Mouse (Mus musculus) gastrocnemius, adult 8-10 months (tissue): ENCODE data around the gene Megf8. TPM values are rescaled to one million over a fixed set of nuclear protein-coding genes. Genes with fewer than 3 reads are reported as not detected.
"Not testable (repeated sequence)": the region's sequence is repeated elsewhere in the genome, so short reads cannot be mapped to it uniquely, and the experiment has no call there.

ENCODE experiments used
- DNase-seq, 2 experiments: peaks; one replicate each; pipeline ENCODE4 v3.0.0; 2022; ENCODE audit warnings: low spot score in 2 of 2
- total RNA-seq, 4 experiments: library from RNA; stranded (reverse); gene quantifications; 2 replicates each; pipeline ENCODE4 v1.2.4; 2022

Megf8 gene
- total RNA-seq, 4 experiments from 2014 or later = 22.6 to 26.8 (median 25.0) TPM

DNA sequence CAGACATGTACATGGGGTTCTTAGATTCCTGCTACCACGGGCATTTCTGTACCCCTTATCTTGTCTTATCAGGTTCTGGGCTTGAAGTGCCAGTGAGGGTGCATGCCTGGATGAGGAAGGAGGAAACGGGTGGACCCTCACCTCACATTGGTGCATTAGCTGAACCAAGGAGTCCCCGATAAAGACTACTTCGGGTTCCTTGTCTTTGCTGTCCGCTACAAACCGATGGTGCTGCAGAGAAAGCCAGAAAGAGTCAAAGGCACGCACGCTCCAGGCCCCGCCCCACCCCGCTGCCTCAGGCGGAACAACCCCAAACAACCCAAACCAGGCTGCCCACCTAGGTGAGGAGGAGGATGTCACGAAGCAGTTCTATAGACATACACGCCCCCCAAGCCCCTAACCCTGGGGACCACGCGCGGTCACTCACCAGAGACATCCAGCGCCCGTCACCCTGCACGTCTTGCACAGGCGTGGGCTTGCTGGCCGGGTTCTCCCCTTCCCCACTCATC lies 20.0 kb upstream of the Megf8 start:
- DNase-seq = no peak

DNA sequence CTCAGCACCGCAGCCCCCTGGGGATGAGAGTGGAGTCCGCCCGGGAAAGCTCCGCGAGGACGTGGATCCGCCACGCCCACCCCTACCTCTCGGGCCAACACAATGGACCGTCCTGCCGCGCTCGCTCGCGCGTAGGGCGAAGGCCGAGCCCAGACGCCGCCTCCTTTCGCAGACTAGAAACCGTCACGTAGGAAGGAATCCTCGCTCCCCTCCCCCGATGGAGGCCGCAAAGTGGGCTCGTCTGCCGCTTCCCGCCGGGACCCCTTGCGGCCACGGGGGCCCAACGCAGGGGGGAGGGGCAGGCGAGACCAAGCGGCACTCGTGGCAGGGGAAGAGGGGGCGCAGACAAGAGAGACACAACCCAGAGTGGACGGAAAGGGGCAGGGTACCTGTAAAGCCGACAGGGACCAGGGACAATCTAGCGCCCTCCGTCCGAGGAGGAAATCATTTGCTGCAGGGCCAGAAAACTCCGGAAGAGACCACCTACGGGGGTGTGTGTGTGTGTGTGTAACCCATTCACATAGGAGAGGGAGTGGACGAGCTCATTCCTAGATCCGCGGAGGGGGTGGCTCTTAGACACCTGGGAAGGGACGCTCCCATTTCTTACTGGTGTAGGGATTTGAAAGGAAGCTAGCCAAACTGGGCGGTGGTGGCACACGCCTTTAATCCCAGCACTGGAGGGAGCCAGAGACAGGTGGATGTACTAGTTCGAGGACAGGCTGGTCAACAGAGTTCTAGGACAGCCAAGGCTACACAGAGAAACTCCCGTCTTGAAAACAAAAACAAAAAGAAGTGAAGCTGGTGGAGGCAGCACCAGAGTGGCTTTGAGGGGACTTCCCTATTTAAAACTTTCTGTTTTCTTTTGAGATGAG lies 19.3 kb upstream of the Megf8 start, which contains the start of gene Pafah1b3:
Pafah1b3 (minus strand) TSS at position 533 of the 872 bp plus-strand sequence.
- no peak for DNase-seq

DNA sequence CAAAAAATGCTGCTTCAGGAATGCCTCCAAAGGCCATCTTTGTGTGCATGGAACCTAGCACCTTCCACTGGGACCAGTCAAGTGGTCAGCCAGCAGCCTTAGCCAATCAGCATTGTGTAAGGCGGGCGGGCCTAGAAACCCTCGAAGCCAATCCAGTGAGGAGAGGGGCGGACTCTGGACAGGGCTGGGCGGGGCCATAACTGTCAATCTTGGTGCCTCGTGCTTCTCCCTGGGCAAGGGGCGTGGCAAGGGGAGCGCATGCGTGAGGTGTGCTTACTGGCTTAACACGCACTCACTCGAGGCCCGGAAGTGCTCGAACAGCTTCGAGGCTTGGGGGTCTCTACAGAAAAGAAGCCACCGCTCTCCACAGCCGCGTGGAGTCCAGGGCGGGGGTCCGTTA lies 15.9 kb upstream of the Megf8 start, which contains the start of gene Prr19:
Prr19 (plus strand) TSS at position 349 of the 400 bp plus-strand sequence.
- no peak for DNase-seq

DNA sequence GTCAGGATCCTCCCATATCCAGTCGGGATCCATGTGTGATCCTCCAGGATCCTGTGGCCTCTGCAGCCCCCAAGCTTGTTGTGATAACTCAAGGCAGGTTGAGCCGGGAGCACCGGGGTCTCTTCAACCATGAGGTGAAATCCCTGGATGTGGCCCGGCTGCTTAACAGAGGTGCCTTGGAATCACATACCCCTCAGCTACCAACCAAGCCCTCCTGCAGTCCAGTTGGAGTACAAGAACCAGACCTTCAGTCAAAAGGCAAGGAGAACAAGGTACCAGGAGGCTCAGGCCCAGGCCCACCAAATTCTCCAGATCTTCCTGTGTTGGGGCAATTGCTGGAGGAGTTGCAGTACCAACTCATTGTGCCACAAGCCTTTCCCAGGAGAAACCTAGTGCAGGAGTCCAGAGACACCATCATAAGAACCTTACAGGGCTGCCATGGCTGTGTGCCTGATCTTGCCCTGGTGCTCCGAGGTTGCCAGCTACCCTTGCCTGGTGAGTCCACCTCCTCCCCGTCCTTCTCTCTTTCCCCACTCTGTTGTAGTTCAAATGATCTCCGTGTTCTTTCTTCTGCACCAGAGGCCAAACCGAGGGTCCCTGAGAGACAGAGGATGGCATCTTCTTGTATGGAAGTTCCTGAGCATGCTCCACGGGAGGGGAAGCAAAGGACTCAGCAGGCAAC lies 13.8 kb upstream of the Megf8 start:
- no peak for DNase-seq

DNA sequence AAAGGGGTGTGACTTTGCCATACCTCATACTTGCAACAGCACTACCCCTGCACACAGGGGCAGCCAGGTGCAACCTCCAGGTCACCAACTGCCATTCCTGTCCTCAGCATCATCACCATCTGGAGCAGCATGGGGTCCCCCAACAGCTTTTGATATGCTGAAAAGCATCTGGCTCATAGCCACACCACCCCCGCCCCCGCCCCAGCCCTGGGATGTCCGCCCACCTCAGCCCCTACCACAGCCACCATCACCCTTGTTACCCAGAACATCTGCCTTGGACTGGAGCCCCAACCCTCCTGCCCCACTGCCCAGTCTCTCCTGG lies 13.3 kb upstream of the Megf8 start:
- no peak for DNase-seq

DNA sequence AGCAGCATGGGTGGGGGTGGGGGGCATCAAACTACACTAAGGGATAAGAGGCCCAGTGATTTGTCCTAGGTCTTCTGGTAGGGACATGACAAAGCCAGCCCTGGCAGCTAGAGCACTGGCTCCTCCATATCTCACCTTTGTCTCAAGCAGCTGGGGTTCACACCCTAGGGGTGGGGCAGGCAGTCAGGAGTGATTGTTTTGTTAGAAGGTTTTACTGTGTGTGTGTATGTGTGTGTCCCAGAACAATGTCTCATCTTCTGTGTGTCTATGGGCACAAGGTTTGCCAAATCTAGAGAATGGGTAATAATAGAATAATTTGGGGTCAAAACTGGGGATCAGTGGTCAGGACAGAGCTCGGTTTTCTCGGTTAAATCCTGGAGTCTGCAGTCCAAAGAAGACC lies 11.5 kb upstream of the Megf8 start:
- DNase-seq = no peak

DNA sequence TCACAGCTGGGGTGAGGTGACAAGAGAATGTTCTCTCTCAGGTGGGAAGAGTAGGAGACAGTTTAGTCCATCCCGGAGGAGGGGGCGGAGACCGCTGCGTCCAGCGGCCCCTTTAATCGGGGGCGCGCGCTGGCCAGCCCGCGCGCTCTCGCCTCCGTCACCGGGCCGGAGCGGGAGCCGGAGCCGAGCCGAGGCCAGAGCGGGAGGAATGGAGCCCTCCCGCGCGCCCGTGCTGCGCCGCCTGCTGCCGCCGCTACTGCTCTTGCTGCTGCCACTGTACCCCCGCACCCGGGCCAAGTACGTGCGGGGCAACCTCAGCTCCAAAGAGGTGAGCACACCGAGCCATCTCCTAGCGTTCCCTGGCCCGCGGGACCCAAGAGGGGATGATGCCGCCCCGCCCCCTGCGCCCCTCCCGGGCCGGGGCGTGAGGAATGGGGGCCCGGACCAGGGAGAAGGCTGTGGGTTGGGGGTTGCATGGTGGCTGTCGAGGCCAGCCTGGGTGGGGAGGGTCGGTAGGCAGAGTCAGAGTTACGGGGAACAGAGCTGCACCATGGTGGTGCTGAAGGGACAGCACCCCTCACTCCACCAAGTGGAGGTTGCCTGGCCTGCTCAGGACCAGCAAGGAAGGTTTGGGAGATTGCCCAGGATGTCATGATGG lies 10.9 kb upstream of the Megf8 start, which contains the start of gene Tmem145:
Tmem145 (plus strand) TSS at position 151 of the 658 bp plus-strand sequence.
- DNase-seq = no peak

DNA sequence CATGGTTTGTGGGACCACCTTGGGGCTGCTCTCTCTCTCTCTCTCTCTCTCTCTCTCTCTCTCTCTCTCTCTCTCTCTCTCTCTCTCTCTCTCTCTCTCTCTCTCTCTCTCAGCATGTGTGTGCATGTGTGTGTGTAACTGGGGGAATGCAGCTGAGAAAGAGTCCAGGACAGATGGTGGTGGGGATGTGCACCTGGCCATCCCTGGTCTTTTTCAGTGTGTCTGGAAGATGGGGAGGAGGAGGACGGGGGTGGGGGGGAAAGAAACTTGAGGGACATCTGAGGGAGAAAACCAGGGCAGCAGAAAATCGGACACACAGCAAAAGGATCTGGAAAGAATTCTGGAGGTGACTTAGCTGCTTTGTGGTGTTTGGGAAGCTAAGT lies 10.4 kb upstream of the Megf8 start:
- no peak for DNase-seq

DNA sequence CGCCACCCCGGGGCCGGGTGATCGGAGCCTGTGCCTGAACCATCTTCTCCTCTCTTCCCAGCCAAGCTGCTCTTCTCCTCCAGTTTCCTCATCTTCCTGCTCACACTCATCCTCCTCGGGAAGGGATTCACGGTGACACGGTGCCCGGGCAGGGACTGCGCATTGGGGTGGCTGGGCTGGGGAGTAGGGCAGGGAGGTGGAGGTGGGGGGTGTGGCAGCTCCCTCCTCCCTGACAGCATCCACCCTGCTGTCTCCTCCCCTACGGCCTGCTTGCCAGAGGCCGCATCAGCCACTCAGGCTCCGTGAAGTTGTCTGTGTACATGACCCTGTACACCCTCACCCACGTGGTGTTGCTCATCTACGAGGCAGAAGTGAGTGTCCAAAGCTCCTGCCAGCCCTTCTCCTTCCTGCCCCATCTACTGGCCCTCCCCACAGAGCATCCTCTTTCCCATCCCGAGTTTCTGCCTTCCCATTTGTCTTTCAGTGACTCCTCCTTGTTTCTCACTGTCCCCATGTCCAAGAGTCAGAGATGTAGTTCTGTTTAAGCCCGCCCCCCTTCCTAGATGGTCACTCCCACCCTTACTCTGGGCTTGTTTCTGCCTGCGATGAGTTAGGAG lies 8.2 kb upstream of the Megf8 start:
- no peak for DNase-seq

DNA sequence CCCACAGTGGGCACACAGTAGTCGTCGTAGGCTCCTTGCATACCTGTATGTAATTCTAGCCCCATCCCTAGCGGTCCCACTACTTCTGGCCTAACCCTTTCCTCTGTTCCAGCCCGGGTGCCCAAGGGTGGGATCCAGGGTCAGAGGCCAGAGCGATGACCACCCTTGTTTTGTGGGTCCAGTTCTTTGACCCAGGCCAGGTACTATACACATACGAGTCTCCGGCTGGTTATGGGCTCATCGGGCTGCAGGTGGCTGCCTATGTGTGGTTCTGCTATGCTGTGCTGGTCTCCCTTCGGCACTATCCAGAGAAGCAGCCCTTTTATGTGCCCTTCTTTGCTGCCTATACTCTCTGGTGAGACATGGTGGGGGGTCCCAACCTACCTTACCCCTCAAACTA lies 7.5 kb upstream of the Megf8 start:
- DNase-seq = no peak

DNA sequence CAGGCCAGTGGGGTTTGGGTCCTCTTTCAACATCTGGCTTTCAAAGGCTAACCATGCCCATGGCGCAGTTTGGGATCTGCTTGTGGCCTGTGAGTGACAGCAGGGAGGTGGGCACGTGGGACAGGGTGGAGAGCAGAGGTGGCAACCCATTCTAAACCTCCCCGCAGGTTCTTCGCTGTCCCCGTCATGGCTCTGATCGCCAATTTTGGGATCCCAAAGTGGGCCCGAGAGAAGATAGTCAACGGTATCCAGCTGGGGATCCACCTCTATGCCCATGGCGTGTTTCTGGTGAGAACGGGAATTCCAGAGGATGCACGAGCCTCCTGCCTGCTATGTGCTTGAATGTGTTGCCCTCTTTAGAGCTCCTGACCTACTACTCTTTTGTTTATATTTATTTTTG lies 5.8 kb upstream of the Megf8 start:
- no peak for DNase-seq

DNA sequence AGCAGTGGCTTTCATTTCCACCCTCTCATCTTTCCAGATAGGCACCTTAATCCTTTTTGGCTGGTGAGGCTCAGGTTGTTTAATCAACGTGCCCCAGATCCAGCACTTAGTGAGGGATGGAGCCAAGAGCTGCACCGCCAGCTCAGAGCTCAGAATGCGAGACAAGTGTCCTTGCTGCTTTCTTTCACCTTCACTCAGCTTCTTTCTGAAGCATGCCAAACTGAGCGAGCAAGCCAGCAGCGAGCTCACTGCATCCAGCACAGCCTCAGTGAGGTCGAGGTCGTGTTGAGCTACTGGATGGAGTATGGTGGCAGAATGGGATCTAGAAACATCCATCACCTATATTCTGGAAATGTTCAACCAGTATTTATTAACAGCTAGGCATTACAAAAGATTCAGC lies 3.6 kb upstream of the Megf8 start:
- no peak for DNase-seq

DNA sequence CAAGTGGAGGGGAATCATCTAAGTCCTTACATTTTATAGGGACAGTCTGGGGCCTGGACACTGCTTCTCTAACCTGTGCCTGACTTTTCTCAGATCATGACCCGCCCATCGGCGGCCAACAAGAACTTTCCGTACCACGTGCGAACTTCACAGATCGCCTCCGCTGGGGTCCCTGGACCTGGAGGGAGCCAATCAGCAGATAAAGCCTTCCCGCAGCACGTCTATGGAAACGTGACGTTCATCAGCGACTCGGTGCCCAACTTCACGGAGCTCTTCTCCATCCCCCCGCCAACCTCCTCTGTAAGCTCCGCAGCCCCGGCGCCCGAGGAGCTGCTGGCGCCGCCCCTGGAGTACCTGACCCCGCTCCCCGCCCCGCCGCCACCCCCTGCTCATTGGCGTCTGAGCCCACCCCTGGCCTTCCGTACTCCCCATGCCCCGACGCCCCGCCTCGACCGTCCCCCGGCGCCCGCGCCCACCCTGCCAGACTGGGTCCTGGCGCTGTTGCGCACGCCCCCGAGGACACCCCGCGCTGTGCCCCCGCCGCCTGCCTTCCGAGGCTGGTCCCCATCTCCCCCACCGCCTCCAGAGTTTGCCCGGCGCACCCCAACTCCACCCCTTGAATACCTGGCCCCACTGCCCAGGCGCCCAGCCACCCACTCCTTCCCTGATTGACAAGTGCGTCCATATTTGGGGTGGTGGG lies 2.2 kb upstream of the Megf8 start:
- no peak for DNase-seq

DNA sequence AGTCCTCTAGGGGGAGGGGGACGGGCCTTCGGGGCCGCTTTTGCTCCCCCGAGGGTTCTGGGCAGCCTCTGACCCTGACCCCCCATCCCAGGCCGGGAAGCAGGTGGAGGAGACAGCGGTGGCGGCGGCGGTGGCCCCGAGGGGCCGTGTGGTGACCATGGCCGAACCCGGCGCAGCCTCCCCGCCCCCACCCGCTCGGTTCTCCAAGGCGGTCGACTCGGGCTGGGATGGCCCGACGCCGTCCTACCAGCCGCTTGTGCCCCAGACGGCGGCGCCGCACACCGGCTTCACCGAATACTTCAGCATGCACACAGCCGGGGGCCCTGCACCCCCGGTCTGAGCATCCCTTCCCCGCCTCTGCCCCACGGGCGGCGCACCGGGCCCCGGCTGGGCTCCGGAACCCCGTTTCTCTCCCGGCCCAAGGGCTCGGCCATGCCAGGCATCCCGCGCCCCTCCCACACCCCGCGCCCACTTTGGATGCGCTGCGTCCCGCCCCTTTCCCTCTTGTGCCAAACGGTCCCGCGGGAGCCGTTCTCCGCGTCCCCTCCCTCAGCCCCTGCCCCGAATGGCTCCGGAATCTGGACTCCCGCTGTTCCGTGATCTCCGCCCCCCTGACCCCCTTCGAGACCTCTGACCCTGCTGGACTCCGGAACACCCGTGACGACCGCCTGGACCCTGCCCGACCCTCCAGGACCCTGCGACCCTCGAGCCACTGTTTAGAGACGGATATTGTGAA lies 1.5 kb upstream of the Megf8 start:
- DNase-seq = no peak

DNA sequence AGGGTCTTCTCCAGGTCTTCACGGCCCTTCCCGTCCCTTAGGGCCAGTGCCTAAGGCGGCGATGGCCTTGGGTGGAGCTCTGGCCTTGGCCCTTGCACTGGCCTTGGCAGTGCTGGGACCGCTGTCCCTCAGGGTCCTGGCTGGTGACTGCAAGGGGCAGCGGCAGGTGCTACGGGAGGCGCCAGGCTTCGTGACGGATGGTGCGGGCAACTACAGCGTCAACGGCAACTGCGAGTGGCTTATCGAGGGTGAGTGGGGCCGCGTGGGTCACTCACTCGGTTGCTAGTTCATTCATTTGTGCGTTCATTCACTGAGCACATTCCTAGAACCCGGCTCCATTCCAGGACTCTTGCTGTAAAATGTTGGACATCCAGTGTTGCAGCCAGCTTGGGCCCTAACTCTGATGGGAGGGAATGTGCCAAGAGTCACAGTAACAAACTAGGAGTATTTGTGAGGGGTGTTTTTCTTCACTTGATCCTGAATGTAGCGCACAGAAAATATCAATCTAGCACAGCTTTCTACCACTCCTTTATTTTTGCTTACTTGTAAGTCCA lies 559 bp downstream of the Megf8 start:
- no peak for DNase-seq

DNA sequence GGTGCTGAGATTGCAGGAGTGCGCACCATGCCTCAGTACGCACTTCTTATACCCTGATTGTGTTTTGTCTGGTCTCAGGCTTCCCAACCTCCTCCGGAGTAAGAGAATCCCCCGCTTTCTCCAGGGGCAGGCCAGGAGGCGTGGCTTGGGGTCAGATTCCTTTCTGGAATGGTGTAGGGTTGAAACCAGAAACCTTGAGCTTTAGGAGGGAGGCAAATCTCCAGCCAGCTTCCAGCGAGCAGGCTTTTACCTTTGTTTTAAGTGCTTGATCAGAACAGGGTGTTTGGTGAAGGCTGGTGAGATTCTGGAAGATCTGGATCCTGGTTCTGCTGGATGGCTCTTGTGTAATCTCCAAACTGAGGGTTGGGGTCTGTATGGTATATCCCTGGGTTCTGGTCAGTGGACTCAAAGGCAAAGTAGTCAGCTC lies 5.1 kb downstream of the Megf8 start:
- DNase-seq = peak in 1 of 2 experiments; percentile 37

DNA sequence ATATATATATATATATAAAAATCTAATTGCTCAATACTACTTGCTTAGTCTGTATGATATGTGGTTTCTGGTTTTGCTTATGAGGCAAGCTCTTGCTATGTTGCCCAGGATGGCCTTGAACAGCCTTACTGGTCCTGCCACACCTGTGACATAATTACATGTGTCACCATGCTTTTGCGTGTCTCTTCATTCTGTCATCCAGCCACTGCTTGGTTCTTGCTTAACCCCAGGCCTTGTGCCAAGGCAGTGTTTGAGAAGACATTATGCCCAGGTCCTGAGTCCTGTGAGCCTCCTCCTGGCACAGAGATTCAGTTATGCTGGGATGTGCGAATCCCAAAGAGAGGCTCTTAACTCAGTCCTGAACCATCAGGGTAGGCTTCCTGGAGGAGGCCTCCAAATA lies 6.3 kb downstream of the Megf8 start:
- DNase-seq = no peak

DNA sequence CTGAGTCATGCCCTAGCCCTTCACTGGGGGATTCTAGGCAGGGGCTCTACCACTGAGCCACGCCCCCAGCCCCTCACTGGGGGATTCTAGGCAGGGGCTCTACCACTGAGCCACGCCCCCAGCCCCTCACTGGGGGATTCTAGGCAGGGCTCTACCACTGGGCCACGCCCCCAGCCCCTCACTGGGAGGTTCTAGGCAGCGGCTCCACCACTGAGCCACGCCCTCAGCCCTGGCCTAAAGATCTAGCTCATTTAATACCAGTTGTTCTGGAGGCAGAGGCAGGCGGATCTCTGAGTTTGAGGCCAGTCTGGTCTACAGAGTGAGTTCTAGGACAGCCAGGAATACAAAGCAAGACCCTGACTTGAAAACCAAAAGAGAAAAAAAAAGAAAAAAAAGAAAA lies 8.5 kb downstream of the Megf8 start:
- DNase-seq = not testable (repeated sequence)

DNA sequence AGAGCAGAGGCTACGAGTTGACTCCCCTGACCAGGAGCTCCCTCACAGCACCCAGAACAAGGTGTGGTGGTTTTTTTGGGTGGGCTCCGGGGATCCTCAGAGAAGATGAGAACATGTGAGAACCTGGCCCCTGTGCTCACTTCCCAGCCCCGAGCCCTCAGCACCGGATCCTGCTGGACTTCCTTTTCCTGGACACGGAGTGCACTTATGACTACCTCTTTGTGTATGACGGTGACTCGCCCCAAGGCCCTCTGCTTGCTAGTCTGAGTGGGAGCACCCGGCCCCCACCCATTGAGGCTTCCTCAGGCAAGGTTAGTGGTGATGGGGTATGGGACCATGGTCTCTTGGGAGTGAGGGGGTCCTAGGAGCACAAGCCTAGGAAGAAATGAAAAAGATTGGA lies 9.3 kb downstream of the Megf8 start:
- DNase-seq = no peak
